Mouse (Mus musculus): ENCODE results near the gene Nr1h2. TPM values are rescaled to one million over a fixed set of nuclear protein-coding genes. Genes with fewer than 3 reads are reported as not detected.
A peak's percentile ranks its signal among the peaks of the same experiment; 100 is the strongest.

Nr1h2 gene
- total and polyA plus RNA-seq, 3 experiments = 13.9 to 50.0 (median 43.8) TPM

DNA sequence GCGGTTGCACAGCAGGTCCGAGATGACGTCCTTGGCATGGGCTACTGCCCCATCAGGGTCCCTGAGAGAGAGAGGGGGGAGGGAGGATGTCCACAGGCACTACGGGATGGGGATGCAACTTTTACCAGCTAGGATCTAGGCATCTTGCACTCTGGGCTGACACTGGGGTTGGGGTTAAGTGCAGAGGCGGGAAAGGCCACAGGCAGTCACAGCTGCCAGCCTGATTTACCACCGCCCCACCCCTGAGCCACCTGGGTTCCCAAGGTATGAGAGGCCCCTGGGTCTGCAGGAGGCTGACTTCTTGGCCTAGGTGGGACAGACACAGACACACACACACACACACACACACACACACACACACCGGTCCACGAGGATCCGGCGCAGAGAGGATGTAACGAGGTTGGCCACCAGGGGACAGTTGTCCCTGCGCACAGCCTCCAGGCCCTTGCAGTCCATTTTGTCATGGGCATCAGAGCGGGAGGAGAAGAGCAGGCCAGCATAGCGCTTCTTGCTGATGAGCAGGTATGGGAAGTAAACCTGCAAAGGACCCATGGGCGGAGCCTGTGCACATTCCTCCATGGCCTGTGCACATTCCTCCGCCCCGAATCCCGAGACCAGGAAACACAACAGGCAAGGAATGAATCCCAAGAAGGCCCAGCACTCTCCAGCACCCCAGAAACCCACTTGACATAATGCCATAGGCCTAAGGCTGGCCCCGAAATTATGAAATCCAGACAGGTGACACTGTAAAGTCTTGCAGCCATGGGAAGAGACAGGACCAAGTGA lies 18.9 kb downstream of the Nr1h2 start:
- Histone ChIP-seq H3K9ac (ENCODE audit: insufficient read depth, low read depth) (no peak overlapping the region), H3K36me3 (replicated peaks in 1 of 2; ENCODE audit: control insufficient read depth in 1 of 2, insufficient read depth in 1 of 2, low read length in 1 of 2) (peaks cover 45 to 68% of the 10 kb centered on the region in 2 experiments), H3K27ac (ENCODE audit: insufficient read depth, low read depth) (peak overlapping the region; percentile 98), H3K4me1 (ENCODE audit: control insufficient read depth in 1 of 2, insufficient read depth in 2 of 2) (peaks cover 53 to 72% of the 10 kb centered on the region in 2 experiments), H3K9me3 (replicated peaks; ENCODE audit: low read length) (no peaks in the 10 kb centered on the region), H3K4me2 (ENCODE audit: insufficient read depth, low read depth, poor library complexity, severe bottlenecking) (peak overlapping the region; percentile 24; the same call in 1 of the 2 replicates), H3K27me3 (replicated peaks) (no peaks in the 10 kb centered on the region), H3K79me2 (replicated peaks; ENCODE audit: control insufficient read depth, extremely low read depth, insufficient read depth, poor library complexity, severe bottlenecking) (peaks cover 6% of the 10 kb centered on the region), H3K4me3 (replicated peaks in 1 of 3; ENCODE audit: low read depth in 2 of 3, low read length in 2 of 3, poor library complexity in 1 of 3) (peak overlapping the region in 1 of 3 experiments; percentile 1)
- TF ChIP-seq RAD21 (IDR thresholded peaks at IDR 0.05; ENCODE audit: low read depth, low read length) (no peak), IRF4 (IDR thresholded peaks at IDR 0.05; ENCODE audit: low read depth, low read length) (no peak), CTCF (conservative IDR thresholded peaks at IDR 0.05 in 1 of 2, IDR thresholded peaks at IDR 0.05 in 1 of 2; ENCODE audit: low read depth in 2 of 2, low read length in 2 of 2) (peak in 1 of 2 experiments; percentile 41; a peak in 2 of 4 replicates), SMC3 (IDR thresholded peaks at IDR 0.05; ENCODE audit: low read depth, low read length) (peak; percentile 40), SIN3A (IDR thresholded peaks at IDR 0.05; ENCODE audit: low read length) (no peak; the same call in 1 of the 2 replicates), TBP (conservative IDR thresholded peaks at IDR 0.05; ENCODE audit: low read depth, low read length) (no peak), KAT2A (IDR thresholded peaks at IDR 0.05; ENCODE audit: insufficient replicate concordance, low read length) (no peak), EP300 (IDR thresholded peaks at IDR 0.05; ENCODE audit: low read length) (peak; percentile 26; the same call in 1 of the 2 replicates), CHD2 (IDR thresholded peaks at IDR 0.05; ENCODE audit: low read length) (no peak), TCF12 (IDR thresholded peaks at IDR 0.05; ENCODE audit: low read depth, low read length) (peak; percentile 88; the same call in 1 of the 2 replicates), MYC (IDR thresholded peaks at IDR 0.05; ENCODE audit: low read depth, low read length) (no peak), POLR2AphosphoS2 (IDR thresholded peaks at IDR 0.05; ENCODE audit: low read depth, low read length) (no peak)
- in situ Hi-C loops (cut with MboI; ENCODE audit: low pct_ligation_motif_present, low pct_unique_long_range_greater_than_20kb, low sequenced_read_pairs) = no loop called here
- DNase-seq (ENCODE audit: extremely low read depth) = peak; percentile 64
- dilution Hi-C loops (cut with MboI; ENCODE audit: extremely low pct_ligation_motif_present, extremely low pct_unique_long_range_greater_than_20kb, low sequenced_read_pairs) = no loop called here

DNA sequence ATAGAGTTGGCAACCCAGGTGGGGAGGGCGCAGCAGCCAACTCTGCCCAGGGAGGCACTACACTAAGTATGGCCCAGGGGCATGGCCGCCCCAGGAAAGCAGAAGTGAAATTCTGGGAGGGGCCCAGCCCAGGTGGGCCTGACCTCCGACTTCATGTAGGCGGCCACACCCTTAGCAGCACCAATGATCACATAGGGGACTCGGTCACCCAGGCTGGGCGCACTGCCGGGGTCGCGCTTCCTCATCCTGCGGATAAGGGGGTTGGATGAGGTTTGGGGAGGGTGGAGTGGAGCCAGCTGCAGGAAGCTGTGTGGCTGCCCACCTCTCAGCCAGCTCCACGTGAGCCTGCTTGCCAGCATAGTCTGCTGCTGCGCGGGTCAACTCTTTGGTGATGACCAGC lies 19.5 kb downstream of the Nr1h2 start:
- peak; percentile 39; the same call in 1 of the 2 replicates for TF ChIP-seq ZMIZ1 (IDR thresholded peaks at IDR 0.05; ENCODE audit: low read depth, low read length)
- peak; percentile 76; the same call in 1 of the 2 replicates for TF ChIP-seq EP300 (IDR thresholded peaks at IDR 0.05; ENCODE audit: low read length)
- TF ChIP-seq ETS1 (conservative IDR thresholded peaks at IDR 0.05; ENCODE audit: low read depth, low read length) = peak; percentile 79
- TF ChIP-seq E2F4 (IDR thresholded peaks at IDR 0.05; ENCODE audit: insufficient replicate concordance, low read depth, low read length) = no peak
- TF ChIP-seq NELFE (IDR thresholded peaks at IDR 0.05; ENCODE audit: low read depth, low read length) = 0 out of 2 replicates have a peak, but pooled peaks have one; percentile 26
- TF ChIP-seq IRF4 (IDR thresholded peaks at IDR 0.05; ENCODE audit: low read depth, low read length) = peak; percentile 97
- no peak for TF ChIP-seq MYC (IDR thresholded peaks at IDR 0.05; ENCODE audit: low read depth, low read length)
- peak; percentile 95 for TF ChIP-seq TCF12 (IDR thresholded peaks at IDR 0.05; ENCODE audit: low read depth, low read length)
- peak; percentile 63; the same call in 1 of the 2 replicates for TF ChIP-seq MEF2A (IDR thresholded peaks at IDR 0.05; ENCODE audit: borderline replicate concordance, low read depth, low read length)
- TF ChIP-seq NRF1 (IDR thresholded peaks at IDR 0.05; ENCODE audit: low read depth, low read length) = peak; percentile 46; the same call in 1 of the 2 replicates
- no peak for TF ChIP-seq CHD1 (IDR thresholded peaks at IDR 0.05; ENCODE audit: low read depth, low read length)
- TF ChIP-seq CTCF (conservative IDR thresholded peaks at IDR 0.05 in 1 of 2, IDR thresholded peaks at IDR 0.05 in 1 of 2; ENCODE audit: low read depth in 2 of 2, low read length in 2 of 2) = no peak
- peak; percentile 60; the same call in 1 of the 2 replicates for TF ChIP-seq MAX (IDR thresholded peaks at IDR 0.05; ENCODE audit: low read length)
- peak; percentile 89 for TF ChIP-seq BHLHE40 (IDR thresholded peaks at IDR 0.05; ENCODE audit: low read depth, low read length)
- no peak for TF ChIP-seq JUND (conservative IDR thresholded peaks at IDR 0.05; ENCODE audit: low read depth, low read length)
- TF ChIP-seq SIN3A (IDR thresholded peaks at IDR 0.05; ENCODE audit: low read length) = peak; percentile 34; the same call in 1 of the 2 replicates
- 0 out of 2 replicates have a peak, but pooled peaks have one; percentile 22 for TF ChIP-seq CHD2 (IDR thresholded peaks at IDR 0.05; ENCODE audit: low read length)
- TF ChIP-seq MAZ (IDR thresholded peaks at IDR 0.05; ENCODE audit: low read depth, low read length) = peak; percentile 82; the same call in 1 of the 2 replicates
- peak; percentile 65; the same call in 1 of the 2 replicates for TF ChIP-seq RCOR1 (conservative IDR thresholded peaks at IDR 0.05; ENCODE audit: low read depth, low read length)
- TF ChIP-seq SMC3 (IDR thresholded peaks at IDR 0.05; ENCODE audit: low read depth, low read length) = no peak
- TF ChIP-seq ZKSCAN1 (IDR thresholded peaks at IDR 0.05; ENCODE audit: borderline replicate concordance, low read depth, low read length) = no peak
- TF ChIP-seq ELF1 (IDR thresholded peaks at IDR 0.05; ENCODE audit: low read depth, low read length) = peak; percentile 73

More for the DNA sequence above, 19.5 kb downstream of the Nr1h2 start:
- H3K4me1 ChIP-seq (ENCODE audit: control insufficient read depth in 1 of 2, insufficient read depth in 2 of 2) = peaks cover 53 to 72% of the 10 kb centered on the region in 2 experiments
- H3K4me3 ChIP-seq (replicated peaks in 1 of 3; ENCODE audit: low read depth in 2 of 3, low read length in 2 of 3, poor library complexity in 1 of 3) = peak overlapping the region in 1 of 3 experiments; percentile 1
- no peaks in the 10 kb centered on the region for H3K27me3 ChIP-seq (replicated peaks)
- no peaks in the 10 kb centered on the region for H3K9me3 ChIP-seq (replicated peaks; ENCODE audit: low read length)
- peaks cover 10% of the 10 kb centered on the region for H3K79me2 ChIP-seq (replicated peaks; ENCODE audit: control insufficient read depth, extremely low read depth, insufficient read depth, poor library complexity, severe bottlenecking)
- peak overlapping the region; percentile 52 for H3K4me2 ChIP-seq (ENCODE audit: insufficient read depth, low read depth, poor library complexity, severe bottlenecking)
- DNase-seq (ENCODE audit: extremely low read depth) = peak; percentile 91
- no peak overlapping the region for H3K9ac ChIP-seq (ENCODE audit: insufficient read depth, low read depth)
- H3K36me3 ChIP-seq (replicated peaks in 1 of 2; ENCODE audit: control insufficient read depth in 1 of 2, insufficient read depth in 1 of 2, low read length in 1 of 2) = peaks cover 39 to 68% of the 10 kb centered on the region in 2 experiments
- in situ Hi-C loops (cut with MboI; ENCODE audit: low pct_ligation_motif_present, low pct_unique_long_range_greater_than_20kb, low sequenced_read_pairs) (no loop called here), dilution Hi-C loops (cut with MboI; ENCODE audit: extremely low pct_ligation_motif_present, extremely low pct_unique_long_range_greater_than_20kb, low sequenced_read_pairs) (no loop called here)
- H3K27ac ChIP-seq (ENCODE audit: insufficient read depth, low read depth) = peak overlapping the region; percentile 98

All from CH12.LX (cell line).